Mouse (Mus musculus): ENCODE results near the gene Fbxl17. TPM values are rescaled to one million over a fixed set of nuclear protein-coding genes. Genes with fewer than 3 reads are reported as not detected.

Fbxl17 gene
- polyA plus RNA-seq, 1 experiment = 13.1 TPM

- TF ChIP-seq GATA1 (IDR thresholded peaks at IDR 0.05; ENCODE audit: low read length) = no peak
Measured at GRCm38 (mm10) chr17:63430395-63431075, 69.3 kb downstream of the Fbxl17 start.

- no peak for TF ChIP-seq GATA1 (IDR thresholded peaks at IDR 0.05; ENCODE audit: low read length)
Measured at GRCm38 (mm10) chr17:63423851-63424250, 76.0 kb downstream of the Fbxl17 start.

GRCm38 (mm10) chr17:63422685-63423084, 77.1 kb downstream of the Fbxl17 start:
- no peak for TF ChIP-seq GATA1 (IDR thresholded peaks at IDR 0.05; ENCODE audit: low read length)

GRCm38 (mm10) chr17:63421864-63422263, 78.0 kb downstream of the Fbxl17 start:
- no peak for TF ChIP-seq GATA1 (IDR thresholded peaks at IDR 0.05; ENCODE audit: low read length)

- TF ChIP-seq GATA1 (IDR thresholded peaks at IDR 0.05; ENCODE audit: low read length) = no peak
Measured at GRCm38 (mm10) chr17:63419503-63419902, 80.3 kb downstream of the Fbxl17 start.

GRCm38 (mm10) chr17:63413973-63414580, 85.7 kb downstream of the Fbxl17 start:
- no peak for TF ChIP-seq GATA1 (IDR thresholded peaks at IDR 0.05; ENCODE audit: low read length)

GRCm38 (mm10) chr17:63411564-63411963, 88.3 kb downstream of the Fbxl17 start:
- TF ChIP-seq GATA1 (IDR thresholded peaks at IDR 0.05; ENCODE audit: low read length) = no peak

- TF ChIP-seq GATA1 (IDR thresholded peaks at IDR 0.05; ENCODE audit: low read length) = no peak
Measured at GRCm38 (mm10) chr17:63410101-63410500, 89.7 kb downstream of the Fbxl17 start.

- no peak for TF ChIP-seq GATA1 (IDR thresholded peaks at IDR 0.05; ENCODE audit: low read length)
Measured at GRCm38 (mm10) chr17:63405955-63406354, 93.9 kb downstream of the Fbxl17 start.

GRCm38 (mm10) chr17:63405471-63405870, 94.3 kb downstream of the Fbxl17 start:
- TF ChIP-seq GATA1 (IDR thresholded peaks at IDR 0.05; ENCODE audit: low read length) = no peak

- no peak for TF ChIP-seq GATA1 (IDR thresholded peaks at IDR 0.05; ENCODE audit: low read length)
Measured at GRCm38 (mm10) chr17:63404968-63405367, 94.8 kb downstream of the Fbxl17 start.

GRCm38 (mm10) chr17:63403801-63404415, 95.9 kb downstream of the Fbxl17 start:
- no peak for TF ChIP-seq GATA1 (IDR thresholded peaks at IDR 0.05; ENCODE audit: low read length)

GRCm38 (mm10) chr17:63402741-63403681, 96.8 kb downstream of the Fbxl17 start:
- no peak for TF ChIP-seq GATA1 (IDR thresholded peaks at IDR 0.05; ENCODE audit: low read length)

- TF ChIP-seq GATA1 (IDR thresholded peaks at IDR 0.05; ENCODE audit: low read length) = no peak
Measured at GRCm38 (mm10) chr17:63402170-63402569, 97.6 kb downstream of the Fbxl17 start.

- no peak for TF ChIP-seq GATA1 (IDR thresholded peaks at IDR 0.05; ENCODE audit: low read length)
Measured at GRCm38 (mm10) chr17:63400640-63401039, 99.2 kb downstream of the Fbxl17 start.

- TF ChIP-seq GATA1 (IDR thresholded peaks at IDR 0.05; ENCODE audit: low read length) = no peak
Measured at GRCm38 (mm10) chr17:63399816-63400215, 100.0 kb downstream of the Fbxl17 start.

Data from G1E-ER4 (cell line).